Mouse (Mus musculus) stomach, postnatal 0 days (tissue): Measurements from ENCODE around the gene Olfr434. TPM values are rescaled to one million over a fixed set of nuclear protein-coding genes. Genes with fewer than 3 reads are reported as not detected.

Experiments
- ATAC-seq: fragments of 200-750 bp; cut with Nextera tagmentation; 2 replicates; pipeline ENCODE4 v1.8.0; 2017; ENCODE audit not compliant: low FRiP score, low TSS enrichment
- DNase-seq: peaks from one replicate; pipeline ENCODE4 v3.0.0-alpha.2; 2016; ENCODE audit warnings: low spot score
- H3K27ac ChIP-seq: fragments of 300-500 bp; sonication (generic); replicated peaks from 2 replicates; pipeline ENCODE4 v1.5.1; 2014; ENCODE audit warnings: mild to moderate bottlenecking, control low read depth
- H3K27me3 ChIP-seq: fragments of 300-500 bp; sonication (generic); 2 replicates; pipeline ENCODE4 v1.6.1; 2014; ENCODE audit warnings: low read length; ENCODE audit not compliant: control insufficient read depth, insufficient read depth
- H3K36me3 ChIP-seq: fragments of 300-500 bp; sonication (generic); 2 replicates; pipeline ENCODE4 v1.6.1; 2014; ENCODE audit warnings: low read length, mixed read lengths; ENCODE audit not compliant: control insufficient read depth, insufficient read depth
- H3K4me1 ChIP-seq: fragments of 300-500 bp; sonication (generic); replicated peaks from 2 replicates; pipeline ENCODE4 v1.6.1; 2014; ENCODE audit warnings: antibody characterized with exemption; ENCODE audit not compliant: control insufficient read depth, insufficient read depth
- H3K4me2 ChIP-seq: fragments of 300-500 bp; sonication (generic); replicated peaks from 2 replicates; pipeline ENCODE4 v1.6.1; 2014; ENCODE audit warnings: low read depth, mild to moderate bottlenecking, control low read depth, moderate library complexity
- H3K4me3 ChIP-seq: fragments of 300-500 bp; sonication (generic); 2 replicates; pipeline ENCODE4 v1.5.1; 2014; ENCODE audit warnings: low read depth, low read length, control low read depth
- H3K9ac ChIP-seq: fragments of 300-500 bp; sonication (generic); 2 replicates; pipeline ENCODE4 v1.6.1; 2014; ENCODE audit warnings: mild to moderate bottlenecking, low read length, control low read depth, mixed read lengths
- H3K9me3 ChIP-seq: fragments of 300-500 bp; sonication (generic); 2 replicates; pipeline ENCODE4 v1.6.1; 2016; ENCODE audit warnings: low read length; ENCODE audit not compliant: control insufficient read depth
- CTCF ChIP-seq: IDR thresholded peaks from 2 replicates; pipeline ENCODE4 v1.5.1; 2016; ENCODE audit warnings: antibody characterized with exemption, low read depth, mild to moderate bottlenecking, moderate library complexity
- EP300 ChIP-seq: optimal IDR thresholded peaks from 2 replicates; pipeline ENCODE3; 2016; ENCODE audit warnings: antibody characterized with exemption
- WGBS: fragments of 180-500 bp; shearing (Covaris S2); extraction: QIAGEN DNeasy Blood & Tissue Kit; methylation state at CpG from one replicate; pipeline ENCODE4 v1.1.7; 2014; 5-methylcytosine and 5-hydroxymethylcytosine counted together
- polyA plus RNA-seq: library from polyadenylated mRNA; unstranded; fragments of >200 nt; fragmentation: Nextera tagmentation; extraction: Ambion mirVana; gene quantifications from 2 replicates; pipeline ENCODE4 v1.2.1, GENCODE M21; 2015

The Olfr434 gene
- polyA plus RNA-seq, 1 experiment from 2014 or later, result not detected

DNA sequence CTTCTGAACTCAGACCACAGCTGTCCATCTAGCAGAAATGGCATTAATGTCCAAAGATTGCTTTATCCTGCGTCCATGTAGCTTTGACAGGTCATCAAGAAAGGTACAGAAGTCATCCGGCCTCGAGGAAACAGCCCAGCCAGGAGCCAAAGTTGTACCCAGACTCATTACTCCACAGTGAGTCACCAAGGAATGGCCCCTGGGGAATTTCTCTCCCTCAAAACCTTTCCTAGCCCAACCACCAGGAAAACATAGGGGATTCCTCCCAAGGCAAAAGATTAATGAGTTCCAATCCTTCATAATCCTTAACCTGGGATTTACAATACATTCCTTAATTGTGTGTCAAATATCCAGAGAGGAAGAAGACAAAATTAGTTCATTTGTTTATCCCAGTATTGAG lies 34.6 kb downstream of the Olfr434 start:
- Histone ChIP-seq H3K4me1 (no peaks in the 10 kb centered on the region), H3K27me3 (no peaks in the 10 kb centered on the region), H3K36me3 (no peaks in the 10 kb centered on the region), H3K27ac (no peak overlapping the region), H3K4me2 (no peak overlapping the region), H3K9ac (no peak overlapping the region), H3K4me3 (no peak overlapping the region), H3K9me3 (no peaks in the 10 kb centered on the region)
- DNase-seq (no peak), ATAC-seq (no peak)
- TF ChIP-seq CTCF, result no peak
- TF ChIP-seq EP300, result no peak
- 38% methylated on average over 3 of the region's 3 CpGs for WGBS

DNA sequence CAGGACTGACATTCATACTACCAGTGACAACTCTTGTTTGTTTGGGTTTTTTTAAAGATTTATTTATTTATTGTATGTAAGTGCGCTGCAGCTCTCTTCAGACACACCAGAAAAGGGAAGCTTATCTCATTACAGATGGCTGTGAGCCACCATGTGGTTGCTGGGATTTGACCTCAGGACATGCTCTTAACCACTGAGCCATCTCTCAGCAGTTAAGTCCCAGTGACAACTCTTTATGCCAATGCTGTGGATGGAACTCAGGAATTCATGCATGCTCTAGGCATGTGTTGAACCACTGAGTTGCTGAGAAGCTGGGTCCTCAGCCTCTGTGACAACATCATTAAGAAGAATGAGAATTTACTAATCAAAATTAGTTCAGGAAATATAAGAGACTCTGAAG lies 40.2 kb downstream of the Olfr434 start:
- Histone ChIP-seq H3K4me3 (no peak overlapping the region), H3K4me1 (no peaks in the 10 kb centered on the region), H3K27me3 (no peaks in the 10 kb centered on the region), H3K27ac (no peak overlapping the region), H3K4me2 (no peak overlapping the region), H3K9me3 (no peaks in the 10 kb centered on the region), H3K36me3 (no peaks in the 10 kb centered on the region), H3K9ac (no peak overlapping the region)
- TF ChIP-seq EP300 (no peak), CTCF (no peak)
- no peak for DNase-seq
- no peak for ATAC-seq
- 71% methylated on average over 1 of the region's 1 CpGs for WGBS

DNA sequence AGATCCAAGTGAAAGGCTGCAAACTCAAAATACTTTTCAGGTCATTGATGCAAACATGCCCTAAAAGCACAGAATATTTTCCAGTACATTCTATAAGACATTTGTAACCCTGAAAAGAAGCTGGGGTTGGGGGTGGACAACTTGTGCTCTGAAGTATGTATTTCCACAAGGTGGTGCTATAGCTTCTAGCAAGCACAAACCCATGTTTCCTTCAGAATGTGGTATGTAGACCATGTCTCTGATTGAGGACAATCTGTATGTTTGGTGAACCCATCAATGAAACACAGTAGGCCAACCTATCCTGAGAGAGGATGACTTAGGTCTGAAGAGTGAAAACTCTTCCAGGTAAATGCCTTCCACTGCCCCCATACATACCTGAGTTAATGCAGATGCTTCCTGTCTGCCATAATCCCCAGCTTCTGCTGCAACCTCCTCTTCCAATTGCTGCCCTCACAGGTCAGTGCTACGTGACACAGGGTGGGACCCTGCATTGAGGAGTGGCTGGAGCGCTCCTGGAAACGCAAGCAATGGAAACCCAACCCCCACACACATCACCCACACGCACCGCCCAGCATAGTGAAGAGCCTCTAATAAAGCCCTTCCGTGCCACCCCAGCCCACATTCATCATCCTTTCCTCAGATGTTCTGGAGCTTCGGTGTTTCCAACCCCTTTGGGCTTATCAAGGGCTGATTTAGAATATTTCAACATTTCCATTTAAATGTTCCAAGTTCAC lies 41.5 kb downstream of the Olfr434 start:
- no peaks in the 10 kb centered on the region for H3K27me3 ChIP-seq
- WGBS, result 57% methylated on average over 7 of the region's 7 CpGs
- DNase-seq, result no peak
- H3K4me1 ChIP-seq, result no peaks in the 10 kb centered on the region
- no peak overlapping the region for H3K4me2 ChIP-seq
- H3K27ac ChIP-seq, result no peak overlapping the region
- TF ChIP-seq CTCF (peak; percentile 89), EP300 (no peak)
- H3K9ac ChIP-seq, result no peak overlapping the region
- no peak overlapping the region for H3K4me3 ChIP-seq
- H3K9me3 ChIP-seq, result no peaks in the 10 kb centered on the region
- no peak for ATAC-seq
- no peaks in the 10 kb centered on the region for H3K36me3 ChIP-seq

DNA sequence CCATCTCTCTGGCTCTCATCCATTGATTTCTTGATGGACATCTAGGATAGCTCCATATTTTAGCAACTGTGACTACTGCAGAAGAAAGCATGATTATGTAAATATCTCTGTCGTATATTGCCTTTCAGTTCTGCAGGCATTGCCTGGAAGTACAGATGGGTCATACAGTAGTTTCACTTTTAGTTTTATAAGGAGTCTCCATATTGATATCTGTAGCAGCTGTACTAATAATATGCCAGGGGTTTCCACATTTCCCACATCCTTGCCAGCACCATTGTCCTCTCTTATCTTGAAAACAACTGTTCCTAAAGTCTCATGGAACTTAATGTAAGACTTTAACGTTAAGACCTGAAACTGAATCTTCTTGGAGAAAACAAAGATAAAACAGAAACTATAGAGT lies 47.9 kb downstream of the Olfr434 start:
- WGBS, result 46% methylated on average over 2 of the region's 2 CpGs
- no peak for DNase-seq
- no peak for ATAC-seq
- Histone ChIP-seq H3K4me2 (no peak overlapping the region), H3K9me3 (no peaks in the 10 kb centered on the region), H3K9ac (no peak overlapping the region), H3K4me3 (no peak overlapping the region), H3K27ac (no peak overlapping the region), H3K27me3 (no peaks in the 10 kb centered on the region), H3K36me3 (no peaks in the 10 kb centered on the region), H3K4me1 (no peaks in the 10 kb centered on the region)
- TF ChIP-seq EP300, result no peak
- no peak for TF ChIP-seq CTCF

DNA sequence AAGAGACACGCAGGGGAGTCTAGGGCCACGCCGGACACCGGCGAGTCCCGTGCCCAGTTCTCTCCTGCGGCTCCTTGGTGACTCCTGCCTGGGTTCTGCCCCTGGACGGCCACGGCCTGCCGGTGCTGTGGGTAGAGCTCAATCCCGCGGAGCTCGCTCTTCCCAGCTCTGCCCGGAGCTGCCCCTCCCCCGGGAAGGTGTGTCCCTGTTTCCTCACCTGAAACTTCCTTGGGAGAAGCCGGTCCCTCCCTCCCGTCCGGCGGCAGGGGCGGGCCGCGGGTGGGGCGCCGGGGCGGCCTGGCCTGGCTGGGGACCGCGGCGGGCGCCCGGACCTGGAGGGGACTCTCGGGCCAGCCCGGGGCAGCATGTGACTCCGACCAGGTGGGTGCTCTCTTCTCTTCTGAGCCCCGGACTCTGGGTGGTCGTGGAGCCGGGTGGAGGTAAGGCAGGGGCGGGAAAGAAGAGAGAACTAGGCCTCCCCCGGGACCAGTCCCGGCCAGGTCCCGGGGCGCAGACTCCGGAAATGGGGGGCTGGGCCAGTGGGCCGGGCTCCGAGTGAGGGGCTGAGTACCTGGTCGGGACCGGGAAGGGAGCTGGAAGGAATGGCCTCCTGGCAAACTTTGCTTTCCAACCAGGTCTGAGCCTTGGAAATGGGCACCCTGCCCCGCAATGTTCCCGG lies 52.7 kb downstream of the Olfr434 start, which contains the start of gene Arhgef5:
Gene Arhgef5, plus strand, starts transcription at position 220 of the 679 bp plus-strand sequence.
- DNase-seq, result peak; percentile 94
- peak within 1 kb of the TSS; percentile 93 for H3K27ac ChIP-seq
- TF ChIP-seq EP300 (no peak), CTCF (no peak)
- peak within 1 kb of the TSS; percentile 81 for H3K4me3 ChIP-seq
- H3K9me3 ChIP-seq, result no peaks in the 10 kb centered on the region
- WGBS, result 0% methylated on average over 27 of the region's 48 CpGs
- no peaks in the 10 kb centered on the region for H3K36me3 ChIP-seq
- peak within 1 kb of the TSS; percentile 91 for H3K4me2 ChIP-seq
- H3K4me1 ChIP-seq, result no peaks in the 10 kb centered on the region
- H3K27me3 ChIP-seq, result no peaks in the 10 kb centered on the region
- peak within 1 kb of the TSS; percentile 94 for H3K9ac ChIP-seq
- peak; percentile 98 for ATAC-seq

- Histone ChIP-seq H3K27ac (peak overlapping the region; percentile 93), H3K9ac (peak overlapping the region; percentile 94), H3K4me2 (peak overlapping the region; percentile 91), H3K4me3 (peak overlapping the region; percentile 81), H3K4me1 (no peaks in the 10 kb centered on the region), H3K27me3 (no peaks in the 10 kb centered on the region), H3K36me3 (no peaks in the 10 kb centered on the region), H3K9me3 (no peaks in the 10 kb centered on the region)
- TF ChIP-seq CTCF, result peak; percentile 41
- no peak for TF ChIP-seq EP300
- 2% methylated on average over 8 of the region's 8 CpGs for WGBS
- ATAC-seq (peak; percentile 63), DNase-seq (peak; percentile 62)
These were observed 53.5 kb downstream of the Olfr434 start for GRCm38 (mm10) chr6:43266356-43266755.

Other genes with a start within 250 kb of the Olfr434 start
- 0.04 TPM in 1 of 2 replicates, not detected in the other for gene Olfr441, start 106.7 kb upstream of the Olfr434 start, polyA plus RNA-seq
- gene Olfr237-ps1, start 66.5 kb upstream of the Olfr434 start, polyA plus RNA-seq, result 0.02 TPM in 1 of 2 replicates, not detected in the other
- gene Olfr437, start 49.7 kb upstream of the Olfr434 start, polyA plus RNA-seq, result 0.06 TPM in 1 of 2 replicates, not detected in the other
- gene Olfr13, start 40.9 kb upstream of the Olfr434 start, polyA plus RNA-seq, result 0.04 TPM in 1 of 2 replicates, not detected in the other
- gene Olfr435, start 15.9 kb upstream of the Olfr434 start, polyA plus RNA-seq, result not detected in 2 replicates
- not detected in 2 replicates for gene Olfr47, start 18.5 kb downstream of the Olfr434 start, polyA plus RNA-seq
- gene Arhgef5, start 52.6 kb downstream of the Olfr434 start, polyA plus RNA-seq, result 13.4 and 15.8 TPM in 2 replicates
- gene Nobox, start 96.5 kb downstream of the Olfr434 start, polyA plus RNA-seq, result not detected in 2 replicates